Mouse (Mus musculus) cerebellum, adult 2 months (tissue): ENCODE data around the gene Arsg.

Source experiments
- CTCF ChIP-seq: fragments of 200-500 bp; IDR thresholded peaks from 2 replicates; pipeline ENCODE4 v1.5.1; 2011; ENCODE audit warnings: low read depth, mild to moderate bottlenecking, control low read depth, low read length, moderate library complexity, borderline replicate concordance; ENCODE audit not compliant: insufficient read depth
- POLR2A ChIP-seq: fragments of 200-500 bp; IDR thresholded peaks from 2 replicates; pipeline ENCODE4 v1.6.1; 2011; ENCODE audit warnings: low read length, control low read depth, borderline replicate concordance; ENCODE audit not compliant: insufficient read depth

DNA sequence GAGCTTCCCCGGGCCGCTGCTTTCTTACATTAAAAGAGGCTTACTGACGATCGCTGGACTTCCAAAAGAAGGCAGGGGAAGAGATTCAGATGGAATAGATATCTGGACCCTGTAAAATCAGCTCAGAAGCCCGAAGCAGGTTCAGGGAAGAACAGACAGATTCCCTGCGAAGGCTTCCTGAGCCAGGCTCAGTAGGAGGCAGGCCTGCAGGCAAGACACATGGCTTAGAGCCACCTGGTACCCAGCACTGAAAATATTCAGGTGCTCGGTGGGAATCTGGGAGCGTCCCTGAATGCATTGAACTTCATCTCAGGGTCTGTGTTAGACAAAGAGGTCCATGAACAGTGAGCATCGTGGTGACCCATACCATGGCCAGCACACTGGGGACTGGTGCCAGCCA is 106.8 kb downstream of the Arsg start:
- TF ChIP-seq CTCF, result no peak
- TF ChIP-seq POLR2A, result no peak
